Mouse (Mus musculus): ENCODE measurements around the gene Kmt2c. TPM values are rescaled to one million over a fixed set of nuclear protein-coding genes. Genes with fewer than 3 reads are reported as not detected.

The Kmt2c gene
- 10 to 100 TPM; 59.1 to 77.3 (median 64.4) TPM for total RNA-seq (2022)

GRCm38 (mm10) chr5:25498346-25498820 is at the start of gene Kmt2c:
TSS of gene Kmt2c (minus strand) at chr5:25498783.
- peak; percentile 59 to 64 for DNase-seq (ENCODE audit: low spot score in 2 of 2)

- no peak for DNase-seq (ENCODE audit: low spot score in 2 of 2)
Observed at GRCm38 (mm10) chr5:25546912-25547311, 48.3 kb upstream of the Kmt2c start.

- DNase-seq (ENCODE audit: low spot score in 2 of 2): no peak
Observed at GRCm38 (mm10) chr5:25544566-25544965, 46.0 kb upstream of the Kmt2c start.

GRCm38 (mm10) chr5:25544061-25544460 is 45.5 kb upstream of the Kmt2c start:
- no peak for DNase-seq (ENCODE audit: low spot score in 2 of 2)

GRCm38 (mm10) chr5:25541661-25542060 is 43.1 kb upstream of the Kmt2c start:
- DNase-seq (ENCODE audit: low spot score in 2 of 2): no peak

GRCm38 (mm10) chr5:25540921-25541320 is 42.3 kb upstream of the Kmt2c start:
- DNase-seq (ENCODE audit: low spot score in 2 of 2): no peak

GRCm38 (mm10) chr5:25540412-25540811 is 41.8 kb upstream of the Kmt2c start:
- no peak for DNase-seq (ENCODE audit: low spot score in 2 of 2)

GRCm38 (mm10) chr5:25536921-25537409 is 38.4 kb upstream of the Kmt2c start:
- no peak for DNase-seq (ENCODE audit: low spot score in 2 of 2)

GRCm38 (mm10) chr5:25536451-25536850 is 37.9 kb upstream of the Kmt2c start:
- DNase-seq (ENCODE audit: low spot score in 2 of 2): no peak

- no peak for DNase-seq (ENCODE audit: low spot score in 2 of 2)
Observed at GRCm38 (mm10) chr5:25535566-25535965, 37.0 kb upstream of the Kmt2c start.

GRCm38 (mm10) chr5:25533298-25533697 is 34.7 kb upstream of the Kmt2c start:
- DNase-seq (ENCODE audit: low spot score in 2 of 2): no peak

- peak in 1 of 2 experiments; percentile 55 for DNase-seq (ENCODE audit: low spot score in 2 of 2)
Observed at GRCm38 (mm10) chr5:25532256-25533147, 33.9 kb upstream of the Kmt2c start.

- no peak for DNase-seq (ENCODE audit: low spot score in 2 of 2)
Observed at GRCm38 (mm10) chr5:25530629-25531028, 32.0 kb upstream of the Kmt2c start.

- peak; percentile 98 to 99 for DNase-seq (ENCODE audit: low spot score in 2 of 2)
Observed at GRCm38 (mm10) chr5:25529529-25530421, 31.2 kb upstream of the Kmt2c start.

GRCm38 (mm10) chr5:25528851-25529528 is 30.4 kb upstream of the Kmt2c start:
- DNase-seq (ENCODE audit: low spot score in 2 of 2): no peak

GRCm38 (mm10) chr5:25527971-25528370 is 29.4 kb upstream of the Kmt2c start:
- DNase-seq (ENCODE audit: low spot score in 2 of 2): no peak

GRCm38 (mm10) chr5:25526926-25527325 is 28.3 kb upstream of the Kmt2c start:
- DNase-seq (ENCODE audit: low spot score in 2 of 2): peak in 1 of 2 experiments; percentile 15

GRCm38 (mm10) chr5:25526116-25526515 is 27.5 kb upstream of the Kmt2c start:
- no peak for DNase-seq (ENCODE audit: low spot score in 2 of 2)

GRCm38 (mm10) chr5:25521461-25521860 is 22.9 kb upstream of the Kmt2c start:
- no peak for DNase-seq (ENCODE audit: low spot score in 2 of 2)

GRCm38 (mm10) chr5:25519820-25520219 is 21.2 kb upstream of the Kmt2c start:
- no peak for DNase-seq (ENCODE audit: low spot score in 2 of 2)

GRCm38 (mm10) chr5:25517550-25517949 is 19.0 kb upstream of the Kmt2c start:
- DNase-seq (ENCODE audit: low spot score in 2 of 2): no peak

All from left cerebral cortex, adult 8-10 months (tissue).